Mouse (Mus musculus) neural tube, embryonic 12.5 days (tissue): Measurements from ENCODE around the gene Nfic. TPM values are rescaled to one million over a fixed set of nuclear protein-coding genes. Genes with fewer than 3 reads are reported as not detected.

Experiments
- ATAC-seq: fragments of 200-750 bp; cut with Nextera tagmentation; 2 replicates; pipeline ENCODE4 v1.8.0; 2017; ENCODE audit warnings: low read depth, mild to moderate bottlenecking, moderate TSS enrichment, moderate library complexity; ENCODE audit not compliant: low FRiP score
- H3K27ac ChIP-seq: fragments of 300-500 bp; sonication (generic); 2 replicates; pipeline ENCODE4 v1.5.1; 2016
- H3K27me3 ChIP-seq: fragments of 300-500 bp; sonication (generic); replicated peaks from 2 replicates; pipeline ENCODE4 v1.6.1; 2016; ENCODE audit warnings: mild to moderate bottlenecking
- H3K36me3 ChIP-seq: fragments of 300-500 bp; sonication (generic); 2 replicates; pipeline ENCODE4 v1.6.1; 2016; ENCODE audit warnings: mild to moderate bottlenecking
- H3K4me1 ChIP-seq: fragments of 300-500 bp; sonication (generic); 2 replicates; pipeline ENCODE4 v1.6.1; 2016
- H3K4me2 ChIP-seq: fragments of 300-500 bp; sonication (generic); replicated peaks from 2 replicates; pipeline ENCODE4 v1.6.1; 2016; ENCODE audit warnings: mild to moderate bottlenecking
- H3K4me3 ChIP-seq: fragments of 300-500 bp; sonication (generic); 2 replicates; pipeline ENCODE4 v1.5.1; 2016
- H3K9ac ChIP-seq: fragments of 300-500 bp; sonication (generic); 2 replicates; pipeline ENCODE4 v1.6.1; 2016; ENCODE audit warnings: mild to moderate bottlenecking
- H3K9me3 ChIP-seq: fragments of 300-500 bp; sonication (generic); 2 replicates; pipeline ENCODE4 v1.6.1; 2016; ENCODE audit warnings: mild to moderate bottlenecking
- WGBS: fragments of 180-500 bp; shearing (Covaris S2); methylation state at CpG from one replicate; pipeline ENCODE4 v1.1.7; 2016; 5-methylcytosine and 5-hydroxymethylcytosine counted together
- polyA plus RNA-seq: library from polyadenylated mRNA; unstranded; fragments of >200 nt; fragmentation: Nextera tagmentation; extraction: Ambion mirVana; gene quantifications from 2 replicates; pipeline ENCODE4 v1.2.1, GENCODE M21; 2016

Gene Nfic
- polyA plus RNA-seq, 1 experiment from 2014 or later, result 22.2 TPM

DNA sequence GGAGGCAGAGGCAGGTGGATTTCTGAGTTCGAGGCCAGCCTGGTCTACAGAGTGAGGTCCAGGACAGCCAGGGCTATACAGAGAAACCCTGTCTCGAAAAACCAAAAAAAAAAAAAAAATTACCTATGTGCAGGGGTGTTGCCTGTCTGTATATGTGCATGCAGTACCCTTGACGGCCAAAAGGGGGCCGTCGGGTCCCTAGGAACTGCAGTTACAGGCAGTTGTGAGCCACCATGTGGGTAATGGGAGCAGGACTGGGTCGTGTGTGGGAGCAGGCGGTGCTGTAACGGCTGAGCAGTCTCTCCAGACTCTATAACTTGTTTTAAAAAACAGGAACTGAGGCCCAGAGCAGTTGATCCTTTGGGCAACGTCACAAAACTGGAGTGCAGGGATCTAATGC, 28.5 kb upstream of the Nfic start:
- ATAC-seq, result no peak
- 21% methylated on average over 9 of the region's 9 CpGs for WGBS
- H3K4me2 ChIP-seq, result no peak overlapping the region
- H3K4me3 ChIP-seq, result no peak overlapping the region
- H3K9ac ChIP-seq, result no peak overlapping the region
- H3K27ac ChIP-seq, result no peak overlapping the region
- H3K36me3 ChIP-seq, result peaks cover 29% of the 10 kb centered on the region
- H3K27me3 ChIP-seq, result peaks cover 13% of the 10 kb centered on the region
- H3K9me3 ChIP-seq, result no peaks in the 10 kb centered on the region
- peaks cover 34% of the 10 kb centered on the region for H3K4me1 ChIP-seq

DNA sequence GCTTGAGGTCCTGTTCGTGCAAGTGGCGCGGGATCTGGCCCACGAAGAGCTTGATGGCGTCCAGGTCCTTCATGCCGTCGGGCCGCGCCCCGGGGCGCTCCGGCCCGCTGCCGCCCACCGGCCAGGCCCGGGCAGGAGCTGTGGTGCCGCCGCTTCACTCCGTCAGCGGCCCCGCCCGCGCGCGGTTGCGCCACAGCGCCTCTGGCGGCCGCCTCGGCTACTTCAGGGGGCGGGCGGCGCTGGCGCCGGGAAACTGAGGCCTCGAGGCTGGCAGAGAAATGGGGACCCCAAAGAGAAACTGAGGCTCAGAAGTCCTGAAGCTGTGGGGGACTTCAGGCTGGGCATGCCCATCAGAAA, 27.1 kb upstream of the Nfic start, which contains the start of gene Celf5:
Gene Celf5, minus strand, starts transcription at position 177 of the 357 bp plus-strand sequence.
- H3K9ac ChIP-seq, result peak within 1 kb of the TSS; percentile 76
- peaks cover 16% of the 10 kb centered on the region for H3K27me3 ChIP-seq
- peak; percentile 52 for ATAC-seq

DNA sequence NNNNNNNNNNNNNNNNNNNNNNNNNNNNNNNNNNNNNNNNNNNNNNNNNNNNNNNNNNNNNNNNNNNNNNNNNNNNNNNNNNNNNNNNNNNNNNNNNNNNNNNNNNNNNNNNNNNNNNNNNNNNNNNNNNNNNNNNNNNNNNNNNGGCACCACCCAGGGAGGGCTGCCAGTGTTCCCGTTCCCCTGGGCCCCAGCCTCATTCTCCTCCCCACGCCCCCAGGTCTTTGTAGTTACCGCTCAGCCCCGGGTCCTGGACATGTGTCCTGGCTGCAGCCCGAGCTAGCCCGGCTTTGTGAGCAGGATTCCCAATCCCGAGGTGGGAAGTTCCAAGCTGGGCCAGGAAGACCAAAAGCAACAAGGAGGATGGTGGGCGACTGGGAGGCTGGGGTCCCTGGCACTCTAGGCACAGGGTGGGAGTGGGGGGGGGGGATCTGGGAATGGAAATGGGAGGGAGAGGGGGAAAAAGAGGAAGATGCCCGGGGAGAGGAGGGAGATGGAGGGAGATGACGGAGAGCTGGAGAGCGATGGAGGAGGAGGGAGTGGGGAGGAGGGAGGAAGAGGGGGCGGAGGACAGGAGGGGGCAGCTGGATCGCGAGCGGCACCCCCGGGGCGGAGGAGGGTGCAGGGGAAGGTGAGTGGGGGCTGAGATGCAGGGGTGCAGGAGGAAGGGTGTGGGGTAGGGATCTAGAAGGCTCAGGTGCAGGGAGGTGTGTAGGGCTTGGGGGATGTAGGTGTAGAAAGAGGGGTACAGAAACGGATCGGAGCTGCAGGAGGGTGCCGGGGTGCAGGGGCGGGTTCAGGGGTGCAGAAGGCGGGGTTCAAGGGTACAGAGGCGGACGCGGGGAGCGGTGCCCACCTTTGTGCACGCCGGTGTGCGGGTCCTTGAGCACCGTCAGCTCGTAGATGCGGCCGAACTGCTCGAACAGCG, 26.4 kb upstream of the Nfic start:
- H3K36me3 ChIP-seq, result peaks cover 8% of the 10 kb centered on the region
- ATAC-seq, result peak; percentile 11
- WGBS, result 3% methylated on average over 35 of the region's 35 CpGs
- H3K4me2 ChIP-seq, result peak overlapping the region; percentile 68
- H3K9me3 ChIP-seq, result no peaks in the 10 kb centered on the region
- peaks cover 41% of the 10 kb centered on the region for H3K4me1 ChIP-seq
- H3K4me3 ChIP-seq, result peak overlapping the region; percentile 53
- peaks cover 21% of the 10 kb centered on the region for H3K27me3 ChIP-seq
- peak overlapping the region; percentile 76 for H3K9ac ChIP-seq
- H3K27ac ChIP-seq, result no peak overlapping the region

More for the DNA sequence above, 27.1 kb upstream of the Nfic start, which contains the start of gene Celf5:
- Histone ChIP-seq H3K9me3 (no peaks in the 10 kb centered on the region), H3K36me3 (peaks cover 14% of the 10 kb centered on the region), H3K27ac (no peak within 1 kb of the TSS), H3K4me2 (peak within 1 kb of the TSS; percentile 68), H3K4me1 (peaks cover 41% of the 10 kb centered on the region), H3K4me3 (peak within 1 kb of the TSS; percentile 53)
- WGBS, result under 1% methylated on average over 36 of the region's 36 CpGs

DNA sequence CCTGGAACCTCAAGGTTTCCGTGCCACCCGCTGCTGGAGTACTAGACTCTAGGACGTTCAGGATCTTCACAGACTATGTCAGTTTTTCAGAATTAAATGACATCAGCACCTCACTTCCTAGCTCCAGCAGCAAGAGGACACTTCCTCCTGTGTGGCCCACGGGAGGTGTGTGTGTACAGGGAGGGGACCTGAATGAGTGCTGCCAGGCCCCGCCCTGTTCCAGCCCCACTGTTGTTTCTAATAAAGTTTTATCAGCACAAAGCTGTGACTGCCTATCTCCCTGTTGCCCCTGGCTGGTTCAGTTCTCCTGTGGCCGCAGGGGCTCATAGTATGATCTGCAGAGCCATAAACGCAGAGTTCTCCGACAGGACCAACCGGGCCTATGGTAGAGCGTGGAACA, 19.0 kb upstream of the Nfic start:
- Histone ChIP-seq H3K27me3 (peaks cover 52% of the 10 kb centered on the region), H3K27ac (no peak overlapping the region), H3K9ac (no peak overlapping the region)

DNA sequence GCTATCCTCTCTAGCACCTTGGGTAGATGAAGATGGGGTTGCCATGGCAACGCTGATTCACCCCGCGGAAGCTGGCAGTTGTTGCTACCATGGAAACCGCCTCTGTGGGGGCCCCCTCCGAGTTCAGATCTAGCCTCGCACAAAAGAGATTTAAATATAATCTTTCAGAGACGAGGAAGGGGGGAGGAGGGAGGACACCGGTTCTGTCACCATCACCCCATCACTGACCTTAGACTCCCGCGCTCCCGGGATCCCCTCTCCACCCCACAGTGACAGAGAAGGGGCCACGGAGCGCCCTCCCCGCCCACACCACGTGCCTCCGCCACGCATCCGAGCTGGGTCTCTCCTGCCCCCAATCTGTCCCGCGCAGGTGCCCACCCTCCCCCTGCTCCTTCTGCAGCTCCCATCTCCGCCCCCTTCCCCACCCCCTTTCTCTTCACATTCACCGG, 17.6 kb upstream of the Nfic start:
- Histone ChIP-seq H3K9ac (peak overlapping the region; percentile 58), H3K27me3 (peaks cover 52% of the 10 kb centered on the region), H3K36me3 (peaks cover 5% of the 10 kb centered on the region; the same call in 1 of the 2 replicates), H3K27ac (no peak overlapping the region), H3K9me3 (no peaks in the 10 kb centered on the region), H3K4me2 (peak overlapping the region; percentile 77), H3K4me1 (peaks cover 28% of the 10 kb centered on the region), H3K4me3 (peak overlapping the region; percentile 36)
- peak; percentile 80 for ATAC-seq
- 1% methylated on average over 22 of the region's 22 CpGs for WGBS

More for the DNA sequence above, 19.0 kb upstream of the Nfic start:
- no peak for ATAC-seq
- H3K4me1 ChIP-seq, result peaks cover 32% of the 10 kb centered on the region
- 0 out of 2 replicates have a peak, but pooled peaks cover under 1% of the 10 kb centered on the region for H3K36me3 ChIP-seq
- H3K4me2 ChIP-seq, result no peak overlapping the region
- 86% methylated on average over 10 of the region's 10 CpGs for WGBS
- no peak overlapping the region for H3K4me3 ChIP-seq
- H3K9me3 ChIP-seq, result no peaks in the 10 kb centered on the region

DNA sequence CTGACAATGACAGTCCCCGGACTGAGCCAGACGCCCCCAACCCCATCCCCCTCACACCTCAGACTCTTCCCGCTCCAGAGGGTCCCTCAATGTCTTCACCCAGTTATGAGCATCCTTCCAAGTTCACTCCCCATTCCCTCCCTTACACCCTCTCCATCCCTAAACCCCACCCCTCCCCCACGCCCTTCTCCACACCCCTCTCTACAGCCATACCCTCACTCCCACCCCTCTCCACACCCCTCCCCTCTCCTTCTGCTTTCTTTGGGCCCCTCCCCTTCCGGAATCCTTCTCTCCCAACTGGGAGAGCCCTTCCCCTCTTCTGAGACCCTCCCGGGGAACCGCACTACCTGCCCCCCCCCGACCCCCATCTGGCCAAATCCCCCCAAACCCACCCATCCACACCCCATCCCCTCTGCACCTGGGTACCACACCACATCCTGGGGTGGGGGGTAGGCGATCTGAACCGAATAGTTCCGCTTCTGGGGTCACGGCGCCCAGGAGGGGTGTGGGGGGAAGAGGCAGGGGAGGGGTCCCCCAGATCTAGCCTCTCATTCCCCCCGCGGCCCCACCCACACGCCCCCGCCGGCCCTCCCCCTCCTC, 17.1 kb upstream of the Nfic start:
- H3K9ac ChIP-seq, result peak overlapping the region; percentile 58
- peaks cover 25% of the 10 kb centered on the region for H3K4me1 ChIP-seq
- peak overlapping the region; percentile 77 for H3K4me2 ChIP-seq

DNA sequence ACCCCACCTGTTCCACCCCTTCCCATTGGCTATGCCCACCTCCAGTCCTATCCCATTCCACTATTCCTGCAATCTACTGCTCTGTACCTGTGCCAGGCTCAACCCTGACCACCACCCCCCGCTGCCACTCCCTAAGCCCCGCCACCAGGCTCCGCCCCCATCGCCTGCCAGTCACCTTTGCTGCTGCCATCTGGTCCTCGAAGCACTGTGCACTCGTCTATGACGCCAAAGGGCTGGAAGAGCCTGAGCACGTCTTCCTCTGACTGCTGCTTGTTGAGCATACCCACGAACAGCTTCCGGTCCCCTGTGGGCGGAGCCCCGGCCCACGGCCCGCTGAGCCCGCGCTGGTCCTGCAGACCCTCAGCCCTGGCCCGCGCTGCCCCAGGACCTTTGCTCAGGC, 15.0 kb upstream of the Nfic start:
- no peak for ATAC-seq
- Histone ChIP-seq H3K4me3 (no peak overlapping the region), H3K27me3 (peaks cover 56% of the 10 kb centered on the region), H3K36me3 (peaks cover 17% of the 10 kb centered on the region; the same call in 1 of the 2 replicates), H3K4me2 (0 out of 2 replicates have a peak overlapping the region, but pooled peaks have one; percentile 22), H3K9ac (no peak overlapping the region), H3K9me3 (no peaks in the 10 kb centered on the region), H3K4me1 (peaks cover 25% of the 10 kb centered on the region), H3K27ac (no peak overlapping the region)
- WGBS, result 53% methylated on average over 18 of the region's 18 CpGs

More for the DNA sequence above, 17.1 kb upstream of the Nfic start:
- Histone ChIP-seq H3K9me3 (no peaks in the 10 kb centered on the region), H3K27ac (peak overlapping the region; percentile 23; the same call in 1 of the 2 replicates), H3K27me3 (peaks cover 54% of the 10 kb centered on the region), H3K4me3 (peak overlapping the region; percentile 36), H3K36me3 (peaks cover 10% of the 10 kb centered on the region; the same call in 1 of the 2 replicates)
- WGBS, result 6% methylated on average over 14 of the region's 18 CpGs
- ATAC-seq, result peak; percentile 51

DNA sequence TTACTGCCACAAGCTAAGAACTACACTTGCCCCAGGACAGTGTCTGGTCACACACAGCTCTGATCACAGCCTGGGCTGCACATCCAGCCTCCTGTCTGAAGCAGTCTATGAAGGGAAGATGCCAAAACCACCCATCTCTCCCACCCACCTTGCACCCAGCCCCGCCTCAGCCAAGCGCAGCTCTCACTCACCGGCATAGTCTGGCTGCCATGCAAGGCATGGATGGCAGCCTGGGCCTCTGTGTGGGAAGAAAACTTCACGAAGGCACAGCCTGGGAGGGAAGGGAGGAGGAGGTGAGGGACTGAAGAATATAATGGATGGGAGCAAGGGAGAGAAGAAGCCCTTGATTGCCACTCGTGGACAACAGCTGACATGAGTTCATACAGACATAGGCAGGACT, 13.8 kb upstream of the Nfic start:
- 93% methylated on average over 5 of the region's 5 CpGs for WGBS
- H3K36me3 ChIP-seq, result peaks cover 17% of the 10 kb centered on the region; the same call in 1 of the 2 replicates
- no peak for ATAC-seq
- H3K9me3 ChIP-seq, result no peaks in the 10 kb centered on the region
- H3K4me2 ChIP-seq, result no peak overlapping the region
- H3K4me1 ChIP-seq, result peaks cover 37% of the 10 kb centered on the region
- peaks cover 58% of the 10 kb centered on the region for H3K27me3 ChIP-seq
- H3K27ac ChIP-seq, result no peak overlapping the region
- H3K9ac ChIP-seq, result no peak overlapping the region
- H3K4me3 ChIP-seq, result no peak overlapping the region

DNA sequence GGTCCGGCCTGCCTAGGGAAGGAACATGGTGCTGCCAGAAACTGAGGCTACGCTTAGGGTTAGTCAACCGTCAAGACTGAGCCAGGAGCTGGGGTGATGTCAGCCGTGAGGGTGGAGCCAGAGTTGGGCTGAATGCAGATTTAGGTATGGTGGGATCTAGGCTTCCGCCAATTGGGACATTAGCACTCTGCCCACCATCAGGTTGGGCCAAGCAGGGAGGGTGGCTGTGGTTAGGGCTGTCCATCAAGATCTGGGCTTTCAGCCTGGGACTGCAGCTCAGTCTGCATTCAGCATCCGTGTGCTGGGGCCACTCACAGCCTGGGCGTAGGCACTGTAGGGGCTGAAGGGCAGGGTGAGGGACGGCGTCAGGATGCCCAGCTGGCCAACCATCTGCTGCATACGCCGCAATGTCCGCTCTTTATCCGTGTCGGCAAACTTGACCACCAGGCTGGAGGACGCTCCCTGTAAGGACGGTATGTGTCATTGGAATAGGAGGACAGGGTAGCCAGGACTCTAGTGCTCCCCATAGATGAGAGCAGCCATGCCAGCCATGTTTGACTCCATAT, 12.3 kb upstream of the Nfic start:
- H3K9me3 ChIP-seq, result no peaks in the 10 kb centered on the region
- H3K4me3 ChIP-seq, result no peak overlapping the region
- peaks cover 63% of the 10 kb centered on the region for H3K27me3 ChIP-seq
- no peak for ATAC-seq
- H3K27ac ChIP-seq, result no peak overlapping the region
- peaks cover 17% of the 10 kb centered on the region; the same call in 1 of the 2 replicates for H3K36me3 ChIP-seq
- 89% methylated on average over 16 of the region's 16 CpGs for WGBS
- H3K4me2 ChIP-seq, result no peak overlapping the region
- peaks cover 28% of the 10 kb centered on the region for H3K4me1 ChIP-seq
- H3K9ac ChIP-seq, result no peak overlapping the region

DNA sequence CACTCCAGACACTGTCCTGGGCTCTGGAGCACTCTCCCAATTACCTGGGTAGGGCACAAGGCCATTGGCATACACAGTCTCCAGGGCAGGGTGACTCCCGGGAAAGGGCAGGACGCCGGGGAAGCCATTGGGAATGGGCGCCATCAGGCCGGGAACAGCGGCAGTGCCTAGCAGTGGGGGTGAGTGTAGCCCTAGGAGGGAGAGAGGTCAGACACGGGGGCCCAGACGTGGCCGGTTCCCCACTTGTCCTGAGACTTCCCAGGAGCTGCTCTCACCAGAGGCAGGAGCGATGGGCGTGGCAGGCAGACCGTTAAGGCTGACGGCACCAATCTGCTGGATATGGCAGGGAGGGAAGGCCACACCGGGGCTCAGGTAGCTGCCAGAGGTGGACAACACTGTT, 11.4 kb upstream of the Nfic start:
- peaks cover 17% of the 10 kb centered on the region; the same call in 1 of the 2 replicates for H3K36me3 ChIP-seq

DNA sequence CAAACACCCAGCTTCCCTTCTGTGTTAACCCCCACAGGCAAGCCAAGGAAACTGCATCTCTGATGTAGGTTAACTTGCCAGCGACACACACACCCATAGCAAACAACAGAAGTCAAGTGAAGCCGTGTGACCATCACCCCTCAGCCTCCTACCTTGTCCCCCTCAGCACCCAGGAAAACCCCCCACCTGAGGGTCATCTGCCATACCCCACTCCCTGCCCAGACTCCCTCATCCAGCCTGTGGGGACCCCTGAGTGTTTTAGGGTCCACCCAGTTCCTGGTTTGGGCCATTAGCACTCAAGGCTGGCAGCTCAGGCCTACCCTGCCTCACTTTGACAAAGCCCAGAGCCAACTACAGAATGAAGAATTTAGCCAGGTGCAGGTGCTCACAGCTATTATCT, 10.6 kb upstream of the Nfic start:
- Histone ChIP-seq H3K9me3 (no peaks in the 10 kb centered on the region), H3K36me3 (peaks cover 17% of the 10 kb centered on the region; the same call in 1 of the 2 replicates), H3K27ac (no peak overlapping the region), H3K4me3 (no peak overlapping the region), H3K4me2 (no peak overlapping the region), H3K9ac (no peak overlapping the region), H3K4me1 (peaks cover 19% of the 10 kb centered on the region), H3K27me3 (peaks cover 74% of the 10 kb centered on the region)
- ATAC-seq, result no peak
- WGBS, result 95% methylated on average over 2 of the region's 2 CpGs

More for the DNA sequence above, 11.4 kb upstream of the Nfic start:
- no peak overlapping the region for H3K9ac ChIP-seq
- no peak overlapping the region for H3K4me2 ChIP-seq
- no peak overlapping the region for H3K27ac ChIP-seq
- H3K9me3 ChIP-seq, result no peaks in the 10 kb centered on the region
- peaks cover 69% of the 10 kb centered on the region for H3K27me3 ChIP-seq
- WGBS, result 62% methylated on average over 14 of the region's 14 CpGs
- H3K4me1 ChIP-seq, result peaks cover 20% of the 10 kb centered on the region
- no peak overlapping the region for H3K4me3 ChIP-seq
- no peak for ATAC-seq

DNA sequence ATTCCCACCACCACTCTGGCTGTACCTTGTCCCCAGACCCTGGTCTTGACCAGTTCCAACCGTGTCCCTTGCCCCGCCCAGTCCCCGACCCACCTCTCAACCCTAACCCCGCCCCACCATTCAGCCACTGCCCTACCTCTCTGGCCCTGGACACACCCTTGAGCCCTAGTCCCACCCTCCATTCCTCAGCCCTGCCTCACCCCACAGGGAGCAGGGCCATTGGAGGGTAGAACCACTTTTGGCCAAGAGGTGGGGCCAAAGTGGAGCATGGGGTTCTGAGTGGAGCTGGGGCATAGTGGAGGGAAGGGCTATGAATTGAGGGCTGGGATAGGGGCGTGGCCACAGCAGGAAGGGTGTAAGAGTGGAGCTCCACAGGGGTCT, 9.8 kb upstream of the Nfic start:
- Histone ChIP-seq H3K36me3 (peaks cover 17% of the 10 kb centered on the region; the same call in 1 of the 2 replicates), H3K4me3 (no peak overlapping the region), H3K9me3 (no peaks in the 10 kb centered on the region), H3K27ac (no peak overlapping the region), H3K9ac (no peak overlapping the region), H3K27me3 (peaks cover 81% of the 10 kb centered on the region), H3K4me2 (peak overlapping the region; percentile 68; the same call in 1 of the 2 replicates), H3K4me1 (peaks cover 16% of the 10 kb centered on the region)
- no peak; the same call in 1 of the 2 replicates for ATAC-seq
- 3% methylated on average over 5 of the region's 5 CpGs for WGBS
